Mouse (Mus musculus): ENCODE data around the gene Gm9611. TPM values are rescaled to one million over a fixed set of nuclear protein-coding genes. Genes with fewer than 3 reads are reported as not detected.
"Not testable (repeated sequence)": the region's sequence is repeated elsewhere in the genome, so short reads cannot be mapped to it uniquely, and the experiment has no call there.

Gm9611 gene
- total RNA-seq (2021) (not detected), polyA plus RNA-seq (2012; rRNA removed) (not detected in 2 replicates)
- long read RNA-seq: 0 reads

- DNase-seq: not testable (repeated sequence)
Observed at GRCm38 (mm10) chr14:42297258-42297657, at the start of gene Gm9611. Gm9611 (minus strand) TSS chr14:42297358.

DNA sequence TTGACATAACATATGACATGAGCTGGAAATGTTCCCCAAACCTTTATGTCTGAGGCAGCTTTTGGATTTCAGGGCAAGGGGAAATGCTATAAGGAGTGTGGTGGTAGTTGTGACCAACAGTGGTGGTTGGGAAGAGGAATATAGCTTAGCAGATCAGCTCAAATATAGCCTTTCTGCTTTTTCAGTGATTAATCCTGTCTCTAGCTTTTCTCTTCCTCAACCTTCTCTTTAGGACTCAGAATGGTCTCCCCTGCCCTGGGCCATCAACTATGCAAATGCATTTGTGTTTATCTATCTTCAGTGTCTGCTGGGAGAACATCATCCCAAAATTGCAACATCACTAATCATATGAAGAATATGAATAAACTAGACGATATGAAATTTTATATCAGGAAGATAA, 12.8 kb upstream of the Gm9611 start, which contains the start of gene Gm7995:
Gm7995 (plus strand) TSS at position 301 of the 400 bp plus-strand sequence.
- not testable (repeated sequence) for DNase-seq

DNA sequence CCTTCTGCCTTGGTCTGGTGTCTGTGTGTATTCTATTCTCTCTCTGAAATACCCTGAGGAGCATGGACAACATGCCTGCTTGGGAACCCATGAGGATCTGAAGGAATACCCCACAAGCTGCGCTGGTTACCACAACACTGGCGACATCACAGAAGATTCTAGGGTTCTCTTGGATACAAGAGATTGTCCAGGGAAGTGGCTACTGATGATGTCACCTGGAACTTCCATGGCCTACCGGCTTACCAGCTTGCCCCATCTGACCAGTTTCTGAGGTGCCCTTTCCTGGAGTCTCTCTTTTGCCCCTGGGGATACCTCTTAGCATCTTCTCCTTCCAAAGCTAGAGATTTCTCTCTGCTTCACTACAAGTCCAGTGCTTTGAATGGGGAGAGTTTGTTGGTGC, 37.2 kb downstream of the Gm9611 start, which contains the start of gene Gm17026:
Gm17026 (minus strand) TSS at position 101 of the 400 bp plus-strand sequence.
- DNase-seq: not testable (repeated sequence)

Small RNA genes within 50 kb of the gene (microRNA-seq; reads per million reads assigned to microRNA genes)
- gene Gm25208: 0 reads per million in 2 experiments
- gene Gm25892: 0 reads per million in 2 experiments

Other genes with a start within 250 kb of the Gm9611 start
- gene Gm7951, start 180.0 kb downstream of the Gm9611 start, total RNA-seq (2021): not detected
- gene Gm7951, start 180.0 kb downstream of the Gm9611 start, polyA plus RNA-seq (2012; rRNA removed): not detected in 2 replicates
- not detected for gene Gm17027, start 134.7 kb downstream of the Gm9611 start, total RNA-seq (2021)
- gene Gm17027, start 134.7 kb downstream of the Gm9611 start, polyA plus RNA-seq (2012; rRNA removed): not detected in 2 replicates
- not detected for gene Gm3573, start 106.6 kb downstream of the Gm9611 start, total RNA-seq (2021)
- gene Gm3573, start 106.6 kb downstream of the Gm9611 start, polyA plus RNA-seq (2012; rRNA removed): not detected in 2 replicates
- gene Gm17026, start 37.3 kb downstream of the Gm9611 start, total RNA-seq (2021): not detected
- gene Gm17026, start 37.3 kb downstream of the Gm9611 start, polyA plus RNA-seq (2012; rRNA removed): not detected in 2 replicates
- gene Gm7995, start 12.9 kb upstream of the Gm9611 start, total RNA-seq (2021): not detected
- not detected in 2 replicates for gene Gm7995, start 12.9 kb upstream of the Gm9611 start, polyA plus RNA-seq (2012; rRNA removed)
- gene Gm8005, start 142.3 kb upstream of the Gm9611 start, total RNA-seq (2021): not detected
- gene Gm8005, start 142.3 kb upstream of the Gm9611 start, polyA plus RNA-seq (2012; rRNA removed): not detected in 2 replicates
- gene Gm8011, start 166.5 kb upstream of the Gm9611 start, total RNA-seq (2021): not detected
- gene Gm8011, start 166.5 kb upstream of the Gm9611 start, polyA plus RNA-seq (2012; rRNA removed): not detected in 2 replicates
- gene Gm8020, start 205.0 kb upstream of the Gm9611 start, total RNA-seq (2021): not detected
- not detected in 2 replicates for gene Gm8020, start 205.0 kb upstream of the Gm9611 start, polyA plus RNA-seq (2012; rRNA removed)
- gene Gm8024, start 226.9 kb upstream of the Gm9611 start, total RNA-seq (2021): not detected
- not detected in 2 replicates for gene Gm8024, start 226.9 kb upstream of the Gm9611 start, polyA plus RNA-seq (2012; rRNA removed)